Mouse (Mus musculus) cerebellum, adult 2 months (tissue): Measurements from ENCODE around the gene Nmi.

ENCODE experiments used
- CTCF ChIP-seq: fragments of 200-500 bp; IDR thresholded peaks from 2 replicates; pipeline ENCODE4 v1.5.1; 2011; ENCODE audit warnings: low read depth, mild to moderate bottlenecking, control low read depth, low read length, moderate library complexity, borderline replicate concordance; ENCODE audit not compliant: insufficient read depth
- POLR2A ChIP-seq: fragments of 200-500 bp; IDR thresholded peaks from 2 replicates; pipeline ENCODE4 v1.6.1; 2011; ENCODE audit warnings: low read length, control low read depth, borderline replicate concordance; ENCODE audit not compliant: insufficient read depth

- TF ChIP-seq CTCF (no peak), POLR2A (no peak)
Measured at GRCm38 (mm10) chr2:51941832-51942231, 31.5 kb downstream of the Nmi start.
